Mouse (Mus musculus) erythroid progenitor cell, adult 5-6 weeks (primary cell): Measurements from ENCODE around the gene Ppox. TPM values are rescaled to one million over a fixed set of nuclear protein-coding genes. Genes with fewer than 3 reads are reported as not detected.

ENCODE experiments used
- ATAC-seq: replicated peaks from 2 replicates; pipeline ENCODE4 v1.8.0; 2016; ENCODE audit warnings: moderate number of reproducible peaks, mild to moderate bottlenecking, moderate TSS enrichment, inconsistent platforms; ENCODE audit not compliant: poor library complexity, low FRiP score, severe bottlenecking
- total RNA-seq, 2 experiments: library from RNA; stranded (forward) in 1 of 2; stranded (reverse) in 1 of 2; fragments of 150-400 nt in 1 of 2; fragments of 186-747, 209-891 nt in 1 of 2; gene quantifications; 2 replicates each; pipeline versions ENCODE4 v1.2.3 to v1.2.4; 2015 to 2017; ENCODE audit warnings: low replicate concordance in 2 of 2

Gene Ppox
- total RNA-seq, 2 experiments from 2014 or later, result 765 to 799 TPM

GRCm38 (mm10) chr1:171226780-171227179 lies 54.2 kb downstream of the Ppox start:
- ATAC-seq, result no peak

Other genes with a start within 250 kb of the Ppox start
- 78.6 and 80.1 TPM in 2 replicates for gene Fcgr3, start 216.3 kb downstream of the Ppox start, total RNA-seq (2015; ENCODE audit: low replicate concordance)
- gene Fcgr3, start 216.3 kb downstream of the Ppox start, total RNA-seq (2017; ENCODE audit: low replicate concordance), result 29.8 and 53.5 TPM in 2 replicates
- gene Cfap126, start 167.3 kb downstream of the Ppox start, total RNA-seq (2015; ENCODE audit: low replicate concordance), result 19.8 TPM in 1 of 2 replicates, not detected in the other
- not detected in 2 replicates for gene Cfap126, start 167.3 kb downstream of the Ppox start, total RNA-seq (2017; ENCODE audit: low replicate concordance)
- gene Sdhc, start 130.6 kb downstream of the Ppox start, total RNA-seq (2015; ENCODE audit: low replicate concordance), result 50.8 and 70.4 TPM in 2 replicates
- gene Sdhc, start 130.6 kb downstream of the Ppox start, total RNA-seq (2017; ENCODE audit: low replicate concordance), result 4.7 and 14.6 TPM in 2 replicates
- not detected in 2 replicates for gene Mpz, start 130.5 kb downstream of the Ppox start, total RNA-seq (2015; ENCODE audit: low replicate concordance)
- gene Mpz, start 130.5 kb downstream of the Ppox start, total RNA-seq (2017; ENCODE audit: low replicate concordance), result not detected in 2 replicates
- 1.7 and 3.6 TPM in 2 replicates for gene Pcp4l1, start 84.9 kb downstream of the Ppox start, total RNA-seq (2015; ENCODE audit: low replicate concordance)
- not detected in 2 replicates for gene Pcp4l1, start 84.9 kb downstream of the Ppox start, total RNA-seq (2017; ENCODE audit: low replicate concordance)
- gene Nr1i3, start 67.2 kb downstream of the Ppox start, total RNA-seq (2015; ENCODE audit: low replicate concordance), result not detected in 2 replicates
- gene Nr1i3, start 67.2 kb downstream of the Ppox start, total RNA-seq (2017; ENCODE audit: low replicate concordance), result 0.39 TPM in 1 of 2 replicates, not detected in the other
- 1.1 and 4.2 TPM in 2 replicates for gene Tomm40l, start 58.7 kb downstream of the Ppox start, total RNA-seq (2015; ENCODE audit: low replicate concordance)
- gene Tomm40l, start 58.7 kb downstream of the Ppox start, total RNA-seq (2017; ENCODE audit: low replicate concordance), result 4.0 and 4.1 TPM in 2 replicates
- gene Apoa2, start 56.1 kb downstream of the Ppox start, total RNA-seq (2015; ENCODE audit: low replicate concordance), result 16.8 TPM in 1 of 2 replicates, not detected in the other
- not detected in 2 replicates for gene Apoa2, start 56.1 kb downstream of the Ppox start, total RNA-seq (2017; ENCODE audit: low replicate concordance)
- gene Fcer1g, start 46.8 kb downstream of the Ppox start, total RNA-seq (2015; ENCODE audit: low replicate concordance), result 214 and 248 TPM in 2 replicates
- 39.7 and 114 TPM in 2 replicates for gene Fcer1g, start 46.8 kb downstream of the Ppox start, total RNA-seq (2017; ENCODE audit: low replicate concordance)
- gene Adamts4, start 30.8 kb downstream of the Ppox start, total RNA-seq (2015; ENCODE audit: low replicate concordance), result 0.42 TPM in 1 of 2 replicates, not detected in the other
- not detected in 2 replicates for gene Adamts4, start 30.8 kb downstream of the Ppox start, total RNA-seq (2017; ENCODE audit: low replicate concordance)
- 86.5 and 106 TPM in 2 replicates for gene Ndufs2, start 29.8 kb downstream of the Ppox start, total RNA-seq (2015; ENCODE audit: low replicate concordance)
- gene Ndufs2, start 29.8 kb downstream of the Ppox start, total RNA-seq (2017; ENCODE audit: low replicate concordance), result 40.8 and 73.3 TPM in 2 replicates
- gene B4galt3, start 10.9 kb downstream of the Ppox start, total RNA-seq (2015; ENCODE audit: low replicate concordance), result 19.7 and 20.5 TPM in 2 replicates
- gene B4galt3, start 10.9 kb downstream of the Ppox start, total RNA-seq (2017; ENCODE audit: low replicate concordance), result 26.8 and 40.8 TPM in 2 replicates
- 39.0 and 64.9 TPM in 2 replicates for gene Usp21, start 6.8 kb upstream of the Ppox start, total RNA-seq (2015; ENCODE audit: low replicate concordance)
- gene Usp21, start 6.8 kb upstream of the Ppox start, total RNA-seq (2017; ENCODE audit: low replicate concordance), result 18.5 and 33.2 TPM in 2 replicates
- gene Ufc1, start 13.8 kb upstream of the Ppox start, total RNA-seq (2015; ENCODE audit: low replicate concordance), result 26.8 and 39.3 TPM in 2 replicates
- gene Ufc1, start 13.8 kb upstream of the Ppox start, total RNA-seq (2017; ENCODE audit: low replicate concordance), result 1.7 and 14.2 TPM in 2 replicates
- 13.4 and 28.8 TPM in 2 replicates for gene Dedd, start 48.0 kb upstream of the Ppox start, total RNA-seq (2015; ENCODE audit: low replicate concordance)
- gene Dedd, start 48.0 kb upstream of the Ppox start, total RNA-seq (2017; ENCODE audit: low replicate concordance), result 3.3 and 6.5 TPM in 2 replicates
- gene Nit1, start 64.5 kb upstream of the Ppox start, total RNA-seq (2015; ENCODE audit: low replicate concordance), result 6.7 and 10.8 TPM in 2 replicates
- gene Nit1, start 64.5 kb upstream of the Ppox start, total RNA-seq (2017; ENCODE audit: low replicate concordance), result 11.6 and 24.5 TPM in 2 replicates
- 10.1 and 22.0 TPM in 2 replicates for gene Pfdn2, start 64.5 kb upstream of the Ppox start, total RNA-seq (2015; ENCODE audit: low replicate concordance)
- 9.0 and 10.1 TPM in 2 replicates for gene Pfdn2, start 64.5 kb upstream of the Ppox start, total RNA-seq (2017; ENCODE audit: low replicate concordance)
- not detected in 2 replicates for gene Klhdc9, start 79.6 kb upstream of the Ppox start, total RNA-seq (2015; ENCODE audit: low replicate concordance)
- gene Klhdc9, start 79.6 kb upstream of the Ppox start, total RNA-seq (2017; ENCODE audit: low replicate concordance), result 3.3 TPM in 1 of 2 replicates, not detected in the other
- not detected in 2 replicates for gene Nectin4, start 88.9 kb upstream of the Ppox start, total RNA-seq (2015; ENCODE audit: low replicate concordance)
- gene Nectin4, start 88.9 kb upstream of the Ppox start, total RNA-seq (2017; ENCODE audit: low replicate concordance), result 0.51 and 0.53 TPM in 2 replicates
- 11.7 and 15.9 TPM in 2 replicates for gene Arhgap30, start 107.8 kb upstream of the Ppox start, total RNA-seq (2015; ENCODE audit: low replicate concordance)
- 16.7 and 22.9 TPM in 2 replicates for gene Arhgap30, start 107.8 kb upstream of the Ppox start, total RNA-seq (2017; ENCODE audit: low replicate concordance)
- 1.7 and 4.3 TPM in 2 replicates for gene Usf1, start 130.1 kb upstream of the Ppox start, total RNA-seq (2015; ENCODE audit: low replicate concordance)
- gene Usf1, start 130.1 kb upstream of the Ppox start, total RNA-seq (2017; ENCODE audit: low replicate concordance), result 5.0 and 9.1 TPM in 2 replicates
- not detected in 2 replicates for gene Tstd1, start 137.7 kb upstream of the Ppox start, total RNA-seq (2015; ENCODE audit: low replicate concordance)
- 0.90 TPM in 1 of 2 replicates, not detected in the other for gene Tstd1, start 137.7 kb upstream of the Ppox start, total RNA-seq (2017; ENCODE audit: low replicate concordance)
- gene F11r, start 156.3 kb upstream of the Ppox start, total RNA-seq (2015; ENCODE audit: low replicate concordance), result not detected in 2 replicates
- gene F11r, start 156.3 kb upstream of the Ppox start, total RNA-seq (2017; ENCODE audit: low replicate concordance), result not detected in 2 replicates
- gene Alyref2, start 222.3 kb upstream of the Ppox start, total RNA-seq (2015; ENCODE audit: low replicate concordance), result not detected in 2 replicates
- gene Alyref2, start 222.3 kb upstream of the Ppox start, total RNA-seq (2017; ENCODE audit: low replicate concordance), result 5.5 TPM in 1 of 2 replicates, not detected in the other